Mouse (Mus musculus) midbrain, embryonic 16.5 days (tissue): ENCODE measurements around the gene Kcnq4. TPM values are rescaled to one million over a fixed set of nuclear protein-coding genes. Genes with fewer than 3 reads are reported as not detected.

Source experiments
- ATAC-seq: fragments of 200-750 bp; cut with Nextera tagmentation; 2 replicates; pipeline ENCODE4 v1.8.0; 2017; ENCODE audit warnings: moderate TSS enrichment
- H3K27ac ChIP-seq: fragments of 300-500 bp; sonication (generic); 2 replicates; pipeline ENCODE4 v1.5.1; 2014; ENCODE audit warnings: mild to moderate bottlenecking, low read length, mixed read lengths
- H3K27me3 ChIP-seq: fragments of 300-500 bp; sonication (generic); 2 replicates; pipeline ENCODE4 v1.6.1; 2014; ENCODE audit warnings: low read depth, low read length, mixed read lengths; ENCODE audit not compliant: control insufficient read depth, insufficient read depth
- H3K36me3 ChIP-seq: fragments of 300-500 bp; sonication (generic); 2 replicates; pipeline ENCODE4 v1.6.1; 2014; ENCODE audit warnings: mild to moderate bottlenecking, low read length, moderate library complexity, mixed read lengths; ENCODE audit not compliant: control insufficient read depth, insufficient read depth
- H3K4me1 ChIP-seq: fragments of 300-500 bp; sonication (generic); 2 replicates; pipeline ENCODE4 v1.6.1; 2014; ENCODE audit warnings: mild to moderate bottlenecking, low read length, mixed read lengths; ENCODE audit not compliant: control insufficient read depth, insufficient read depth
- H3K4me2 ChIP-seq: fragments of 300-500 bp; sonication (generic); 2 replicates; pipeline ENCODE4 v1.6.1; 2014; ENCODE audit warnings: mild to moderate bottlenecking, low read length, mixed read lengths
- H3K4me3 ChIP-seq: fragments of 300-500 bp; sonication (generic); 2 replicates; pipeline ENCODE4 v1.5.1; 2014; ENCODE audit warnings: low read depth, mild to moderate bottlenecking, low read length, moderate library complexity, mixed read lengths
- H3K9ac ChIP-seq: fragments of 300-500 bp; sonication (generic); 2 replicates; pipeline ENCODE4 v1.6.1; 2014; ENCODE audit warnings: low read depth, low read length, mixed read lengths
- H3K9me3 ChIP-seq: fragments of 300-500 bp; sonication (generic); replicated peaks from 2 replicates; pipeline ENCODE4 v1.6.1; 2014; ENCODE audit warnings: mild to moderate bottlenecking, low read length, mixed read lengths; ENCODE audit not compliant: control insufficient read depth, poor library complexity, severe bottlenecking
- WGBS: fragments of 180-500 bp; shearing (Covaris S2); extraction: QIAGEN DNeasy Blood & Tissue Kit; methylation state at CpG from one replicate; pipeline ENCODE4 v1.1.7; 2014; 5-methylcytosine and 5-hydroxymethylcytosine counted together
- polyA plus RNA-seq: library from polyadenylated mRNA; unstranded; fragments of >200 nt; fragmentation: Nextera tagmentation; extraction: Ambion mirVana; gene quantifications from 2 replicates; pipeline ENCODE4 v1.2.1, GENCODE M21; 2015

Kcnq4 gene
- polyA plus RNA-seq, 1 experiment from 2014 or later: 5.8 TPM

DNA sequence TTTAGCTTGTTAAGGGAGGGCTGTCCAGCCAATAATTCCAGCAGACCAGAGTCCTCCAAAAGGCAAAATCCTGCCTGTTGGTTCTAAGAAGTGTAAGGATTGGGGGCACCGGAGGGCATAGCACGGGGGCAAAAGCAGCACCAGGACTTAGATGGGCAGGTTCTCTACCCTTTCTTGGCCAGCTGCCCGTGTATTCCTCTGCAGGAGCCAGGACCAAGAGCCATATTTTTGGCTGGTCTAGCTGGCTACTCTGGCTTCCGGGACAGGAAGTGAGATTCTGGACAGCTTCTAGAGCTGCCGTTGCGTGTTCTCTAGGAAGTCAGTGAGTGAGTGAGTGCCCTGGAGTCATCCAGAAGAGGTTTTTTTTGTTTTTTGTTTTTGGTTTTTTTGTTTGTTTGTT is 18.3 kb downstream of the Kcnq4 start:
- Histone ChIP-seq H3K9ac (no peak overlapping the region), H3K27me3 (peaks cover 3% of the 10 kb centered on the region), H3K4me3 (no peak overlapping the region), H3K36me3 (no peaks in the 10 kb centered on the region), H3K4me2 (no peak overlapping the region), H3K27ac (no peak overlapping the region), H3K9me3 (no peaks in the 10 kb centered on the region), H3K4me1 (peaks cover 6% of the 10 kb centered on the region)
- 68% methylated on average over 6 of the region's 6 CpGs for WGBS
- ATAC-seq: no peak

DNA sequence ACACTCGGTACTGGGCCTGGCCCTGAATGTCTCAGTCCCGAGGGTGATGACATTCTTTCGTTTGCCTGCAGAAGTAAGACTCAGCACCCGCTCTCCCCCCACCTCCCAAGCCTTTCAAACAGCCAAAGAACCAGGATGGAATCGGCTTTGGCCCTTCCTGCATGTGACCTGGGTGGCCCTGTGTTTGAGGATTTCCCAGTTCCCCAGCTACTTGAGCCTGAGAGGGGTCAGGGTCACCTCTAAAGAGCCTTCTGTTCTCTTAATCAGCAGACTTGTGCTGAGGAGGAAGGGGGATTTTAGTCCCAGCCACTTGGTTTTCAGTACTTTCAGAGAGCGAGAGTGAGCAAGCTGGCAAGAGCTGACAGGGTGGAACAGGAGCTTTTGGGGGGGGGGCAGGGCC is 19.0 kb downstream of the Kcnq4 start:
- H3K36me3 ChIP-seq: no peaks in the 10 kb centered on the region
- no peak for ATAC-seq
- no peak overlapping the region for H3K27ac ChIP-seq
- no peaks in the 10 kb centered on the region for H3K9me3 ChIP-seq
- WGBS: 42% methylated on average over 6 of the region's 6 CpGs
- H3K9ac ChIP-seq: no peak overlapping the region
- no peak overlapping the region for H3K4me3 ChIP-seq
- H3K27me3 ChIP-seq: peaks cover 3% of the 10 kb centered on the region
- peaks cover 6% of the 10 kb centered on the region for H3K4me1 ChIP-seq
- H3K4me2 ChIP-seq: no peak overlapping the region

- Histone ChIP-seq H3K4me2 (no peak overlapping the region), H3K9ac (no peak overlapping the region), H3K4me1 (peaks cover 6% of the 10 kb centered on the region), H3K36me3 (no peaks in the 10 kb centered on the region), H3K27me3 (peaks cover 3% of the 10 kb centered on the region), H3K4me3 (no peak overlapping the region), H3K9me3 (no peaks in the 10 kb centered on the region), H3K27ac (no peak overlapping the region)
- no peak for ATAC-seq
- 86% methylated on average over 11 of the region's 11 CpGs for WGBS
Measured at GRCm38 (mm10) chr4:120727842-120728241, 20.6 kb downstream of the Kcnq4 start.

- peaks cover under 1% of the 10 kb centered on the region; the same call in 1 of the 2 replicates for H3K4me1 ChIP-seq
- H3K9me3 ChIP-seq: no peaks in the 10 kb centered on the region
- WGBS: 62% methylated on average over 4 of the region's 4 CpGs
- no peaks in the 10 kb centered on the region for H3K27me3 ChIP-seq
- H3K36me3 ChIP-seq: no peaks in the 10 kb centered on the region
- no peak overlapping the region for H3K9ac ChIP-seq
- H3K4me3 ChIP-seq: no peak overlapping the region
- H3K4me2 ChIP-seq: no peak overlapping the region
- no peak for ATAC-seq
- H3K27ac ChIP-seq: no peak overlapping the region
Measured at GRCm38 (mm10) chr4:120726174-120726573, 22.2 kb downstream of the Kcnq4 start.

DNA sequence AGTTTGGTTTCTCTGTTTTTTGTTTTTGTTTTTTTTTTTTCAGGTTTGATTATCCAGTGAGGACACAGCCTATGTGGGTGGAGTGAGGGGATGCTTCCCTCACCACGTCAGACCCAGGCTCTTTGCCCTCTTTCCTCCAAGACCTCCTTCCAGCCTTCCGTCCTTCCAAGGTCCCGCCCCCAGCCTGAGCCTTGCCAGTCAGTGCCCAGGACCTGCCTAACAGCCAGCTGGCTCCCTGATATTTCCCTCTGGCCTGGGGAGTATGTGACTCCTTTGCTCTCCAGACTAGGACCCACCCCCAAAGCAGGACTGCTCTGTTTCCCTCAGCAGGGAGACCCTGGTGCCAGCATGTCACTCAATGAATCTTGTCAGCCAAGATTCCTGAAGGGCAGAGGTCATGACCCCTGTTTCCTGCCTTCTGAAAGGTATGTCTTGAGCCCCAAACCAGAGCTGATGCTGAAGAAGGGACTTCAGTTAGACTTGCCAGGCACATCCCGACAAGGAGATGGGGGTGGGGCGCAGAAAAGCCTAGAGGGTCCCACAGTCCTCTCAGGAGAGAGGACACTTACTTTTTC is 22.8 kb downstream of the Kcnq4 start:
- Histone ChIP-seq H3K4me3 (no peak overlapping the region), H3K9me3 (no peaks in the 10 kb centered on the region), H3K9ac (no peak overlapping the region), H3K27me3 (no peaks in the 10 kb centered on the region), H3K36me3 (no peaks in the 10 kb centered on the region), H3K27ac (no peak overlapping the region), H3K4me2 (no peak overlapping the region), H3K4me1 (no peaks in the 10 kb centered on the region)
- 52% methylated on average over 5 of the region's 5 CpGs for WGBS
- no peak for ATAC-seq

GRCm38 (mm10) chr4:120721574-120721973 is 26.8 kb downstream of the Kcnq4 start:
- no peaks in the 10 kb centered on the region; the same call in 1 of the 2 replicates for H3K27me3 ChIP-seq
- no peak overlapping the region for H3K27ac ChIP-seq
- no peak overlapping the region for H3K4me3 ChIP-seq
- H3K9me3 ChIP-seq: no peaks in the 10 kb centered on the region
- H3K4me2 ChIP-seq: no peak overlapping the region
- no peak overlapping the region for H3K9ac ChIP-seq
- no peak for ATAC-seq
- no peaks in the 10 kb centered on the region for H3K4me1 ChIP-seq
- H3K36me3 ChIP-seq: no peaks in the 10 kb centered on the region
- WGBS: 47% methylated on average over 2 of the region's 2 CpGs

GRCm38 (mm10) chr4:120719152-120719551 is 29.3 kb downstream of the Kcnq4 start:
- Histone ChIP-seq H3K4me1 (no peaks in the 10 kb centered on the region), H3K9me3 (no peaks in the 10 kb centered on the region), H3K9ac (no peak overlapping the region), H3K27ac (no peak overlapping the region), H3K27me3 (no peaks in the 10 kb centered on the region; the same call in 1 of the 2 replicates), H3K4me2 (no peak overlapping the region), H3K4me3 (no peak overlapping the region), H3K36me3 (no peaks in the 10 kb centered on the region)
- ATAC-seq: no peak
- 53% methylated on average over 5 of the region's 5 CpGs for whole genome bisulfite sequencing

DNA sequence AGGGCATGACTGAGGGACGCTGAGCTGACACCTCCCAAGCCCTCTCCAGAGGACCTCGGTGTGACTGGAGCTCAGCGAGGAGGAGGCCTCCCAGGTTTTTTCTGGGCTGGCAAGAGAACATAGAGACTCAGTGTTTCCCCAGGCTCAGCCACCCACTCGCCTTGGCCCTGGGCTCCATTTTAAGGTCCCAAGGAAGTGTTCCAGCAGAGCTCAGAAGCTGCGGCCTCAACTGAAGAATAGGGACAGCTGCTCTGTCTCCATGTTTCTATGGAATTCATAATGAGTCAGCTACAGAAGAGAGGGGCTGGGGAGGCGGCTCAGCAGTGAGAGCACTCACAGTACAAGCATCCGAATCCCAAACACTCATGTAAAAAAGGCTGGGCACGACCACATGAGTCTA is 30.8 kb downstream of the Kcnq4 start:
- no peak overlapping the region for H3K9ac ChIP-seq
- no peak overlapping the region for H3K4me2 ChIP-seq
- 60% methylated on average over 8 of the region's 8 CpGs for WGBS
- H3K36me3 ChIP-seq: no peaks in the 10 kb centered on the region
- 0 out of 2 replicates have a peak, but pooled peaks cover 3% of the 10 kb centered on the region for H3K4me1 ChIP-seq
- H3K4me3 ChIP-seq: no peak overlapping the region
- no peak for ATAC-seq
- H3K27ac ChIP-seq: no peak overlapping the region
- no peaks in the 10 kb centered on the region; the same call in 1 of the 2 replicates for H3K27me3 ChIP-seq
- no peaks in the 10 kb centered on the region for H3K9me3 ChIP-seq

DNA sequence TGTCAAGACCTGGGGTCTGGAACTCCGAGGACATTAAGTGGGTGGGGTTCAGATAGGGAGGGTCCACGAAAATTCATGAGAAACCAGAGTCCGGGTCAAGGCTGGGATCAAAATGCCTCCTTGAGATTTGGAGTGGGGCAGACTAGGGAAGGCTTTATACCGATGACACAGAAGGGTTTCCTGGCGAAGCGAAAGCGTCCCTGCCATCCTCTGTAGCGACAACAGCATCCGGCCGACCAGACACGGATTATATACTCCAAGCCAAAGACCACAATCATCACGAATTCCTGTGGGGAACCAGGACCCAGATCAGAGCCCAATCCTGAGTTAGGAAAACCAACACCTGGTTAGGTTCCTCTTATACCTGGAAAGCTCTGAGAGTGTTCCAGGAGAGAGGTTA is 31.6 kb downstream of the Kcnq4 start:
- 24% methylated on average over 12 of the region's 12 CpGs for WGBS
- Histone ChIP-seq H3K4me1 (0 out of 2 replicates have a peak, but pooled peaks cover 3% of the 10 kb centered on the region), H3K27ac (no peak overlapping the region), H3K27me3 (no peaks in the 10 kb centered on the region; the same call in 1 of the 2 replicates), H3K9me3 (no peaks in the 10 kb centered on the region), H3K9ac (peak overlapping the region; percentile 6; the same call in 1 of the 2 replicates), H3K4me2 (peak overlapping the region; percentile 53), H3K4me3 (peak overlapping the region; percentile 25), H3K36me3 (no peaks in the 10 kb centered on the region)
- no peak for ATAC-seq
